Mouse (Mus musculus) ES-Bruce4 (cell line): ENCODE data around the gene Taf15. TPM values are rescaled to one million over a fixed set of nuclear protein-coding genes. Genes with fewer than 3 reads are reported as not detected.

Experiments used
- H3K27ac ChIP-seq: 2 replicates; pipeline ENCODE4 v1.5.1; 2012; ENCODE audit warnings: low read length, inconsistent platforms; ENCODE audit not compliant: insufficient read depth
- H3K27me3 ChIP-seq: 2 replicates; pipeline ENCODE4 v1.6.1; 2012; ENCODE audit warnings: mild to moderate bottlenecking, low read length, inconsistent platforms; ENCODE audit not compliant: control insufficient read depth, poor library complexity, insufficient read depth, severe bottlenecking
- H3K36me3 ChIP-seq: 2 replicates; pipeline ENCODE4 v1.6.1; 2012; ENCODE audit warnings: inconsistent platforms, mild to moderate bottlenecking, low read length, moderate library complexity; ENCODE audit not compliant: control insufficient read depth, poor library complexity, insufficient read depth, severe bottlenecking
- H3K4me1 ChIP-seq: one replicate; pipeline ENCODE4 v1.8.1; 2011; ENCODE audit warnings: low read length; ENCODE audit not compliant: control insufficient read depth, insufficient read depth
- H3K4me3 ChIP-seq: 2 replicates; pipeline ENCODE4 v1.5.1; 2011; ENCODE audit warnings: low read depth, mild to moderate bottlenecking, low read length
- H3K9ac ChIP-seq: 2 replicates; pipeline ENCODE4 v1.6.1; 2012; ENCODE audit warnings: low read depth, mild to moderate bottlenecking, inconsistent platforms; ENCODE audit not compliant: poor library complexity, severe bottlenecking
- H3K9me3 ChIP-seq: replicated peaks from 2 replicates; pipeline ENCODE4 v1.6.1; 2012; ENCODE audit warnings: mild to moderate bottlenecking, low read length, inconsistent platforms; ENCODE audit not compliant: control insufficient read depth, poor library complexity, insufficient read depth, severe bottlenecking
- CTCF ChIP-seq: IDR thresholded peaks from one replicate; pipeline ENCODE4 v1.8.1; 2011; ENCODE audit warnings: low read depth, low read length
- EP300 ChIP-seq: IDR thresholded peaks from 2 replicates; pipeline ENCODE4 v1.6.1; 2011; ENCODE audit warnings: low read depth, low read length; ENCODE audit not compliant: insufficient read depth
- POLR2A ChIP-seq: IDR thresholded peaks from one replicate; pipeline ENCODE4 v1.8.1; 2011; ENCODE audit warnings: low read length; ENCODE audit not compliant: insufficient read depth
- polyA plus RNA-seq: library from polyadenylated mRNA; stranded (reverse); fragments of >200 nt; gene quantifications from 2 replicates; pipeline ENCODE4 v1.2.4, GENCODE M21; 2011; ENCODE audit warnings: low read depth; ENCODE audit not compliant: missing spikeins, insufficient read depth, insufficient read length

Taf15 gene
- polyA plus RNA-seq, 1 experiment: 326 TPM

DNA sequence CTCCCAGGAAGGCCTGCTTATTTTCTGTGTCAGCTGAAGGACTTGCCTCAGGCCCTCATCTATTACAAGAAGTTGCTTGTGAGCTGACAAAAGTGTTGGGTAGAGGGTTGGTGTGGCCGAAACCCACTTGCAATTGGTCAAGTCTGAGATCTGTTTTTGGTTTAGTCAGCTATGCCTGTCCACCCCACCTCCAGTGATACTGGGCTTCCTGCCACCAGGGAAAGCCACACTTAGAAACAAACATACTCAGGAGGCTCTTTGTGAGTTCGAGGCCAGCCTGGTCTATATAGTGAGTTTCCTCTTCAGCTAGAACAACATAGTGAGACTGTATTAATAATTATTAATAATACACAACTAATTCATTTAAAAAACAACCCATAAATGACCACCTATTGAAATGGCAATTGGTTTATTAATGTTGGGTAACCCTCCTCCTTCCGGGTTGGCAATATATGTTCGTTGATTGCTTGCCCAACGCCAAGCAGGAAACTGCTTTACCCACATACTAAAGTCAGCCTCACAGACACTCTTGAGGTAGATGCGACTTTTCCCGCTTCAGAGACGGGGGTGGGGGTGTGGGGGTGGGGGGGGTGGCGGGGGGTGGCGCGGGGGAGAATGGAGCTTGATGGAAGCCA is 33.3 kb upstream of the Taf15 start:
- Histone ChIP-seq H3K4me3 (no peak overlapping the region), H3K9me3 (no peaks in the 10 kb centered on the region), H3K4me1 (peaks cover 2% of the 10 kb centered on the region), H3K27me3 (no peaks in the 10 kb centered on the region), H3K27ac (no peak overlapping the region), H3K36me3 (no peaks in the 10 kb centered on the region), H3K9ac (peak overlapping the region; percentile 65)
- TF ChIP-seq POLR2A: no peak
- no peak for TF ChIP-seq EP300
- no peak for TF ChIP-seq CTCF

DNA sequence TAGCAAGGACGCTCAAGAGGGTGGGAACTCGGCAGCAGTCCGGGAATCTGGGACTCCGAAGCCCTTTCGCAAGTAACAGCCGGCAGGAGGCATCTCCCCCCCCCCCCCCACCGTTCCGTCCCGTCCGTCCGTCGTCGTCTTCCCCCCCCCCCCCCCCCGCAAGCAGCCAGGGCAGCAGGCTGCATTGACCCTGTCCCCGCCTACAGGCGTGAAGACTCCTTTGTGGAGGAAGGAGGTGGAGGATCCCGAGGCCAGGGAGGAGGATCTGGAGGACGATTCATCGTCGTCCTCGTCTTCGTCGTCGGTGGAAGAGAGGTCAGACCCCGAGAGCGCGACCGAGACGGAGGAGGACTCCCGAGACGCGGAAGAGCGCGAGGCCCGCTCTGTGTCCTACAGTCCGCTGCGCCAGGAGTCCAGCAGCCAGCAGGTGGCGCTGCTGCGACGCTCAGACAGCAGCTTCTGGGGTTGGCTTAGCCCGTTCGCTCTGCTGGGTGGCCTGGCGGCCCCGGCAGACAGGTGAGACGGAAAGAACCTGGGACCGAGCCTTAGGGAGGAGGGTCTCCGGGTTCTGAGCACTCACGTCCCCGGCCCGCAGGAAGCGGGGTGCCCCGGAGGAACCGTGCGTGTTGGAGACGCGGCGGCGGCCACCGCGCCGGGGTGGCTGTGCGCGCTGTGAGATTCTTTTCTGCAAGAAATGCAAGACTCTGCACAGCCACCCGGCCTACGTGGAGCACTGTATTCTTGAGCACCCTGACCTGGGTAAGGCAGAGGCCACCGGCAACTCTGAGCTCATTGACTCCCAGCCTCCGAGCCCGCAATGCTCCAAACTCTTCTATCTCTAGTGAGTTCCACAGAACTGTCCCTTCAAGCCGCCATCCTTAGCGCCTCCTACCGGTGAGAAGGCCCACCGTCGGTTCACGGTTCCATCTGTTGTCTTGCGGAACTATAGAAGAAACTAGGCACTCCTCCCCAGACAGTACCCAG is 32.5 kb upstream of the Taf15 start:
- peak; percentile 93 for TF ChIP-seq CTCF
- no peak for TF ChIP-seq POLR2A
- TF ChIP-seq EP300: 0 out of 2 replicates have a peak, but pooled peaks have one; percentile 20
- Histone ChIP-seq H3K4me3 (peak overlapping the region; percentile 64), H3K4me1 (peaks cover 2% of the 10 kb centered on the region), H3K9me3 (no peaks in the 10 kb centered on the region), H3K9ac (peak overlapping the region; percentile 65), H3K27ac (no peak overlapping the region), H3K27me3 (no peaks in the 10 kb centered on the region), H3K36me3 (no peaks in the 10 kb centered on the region)

DNA sequence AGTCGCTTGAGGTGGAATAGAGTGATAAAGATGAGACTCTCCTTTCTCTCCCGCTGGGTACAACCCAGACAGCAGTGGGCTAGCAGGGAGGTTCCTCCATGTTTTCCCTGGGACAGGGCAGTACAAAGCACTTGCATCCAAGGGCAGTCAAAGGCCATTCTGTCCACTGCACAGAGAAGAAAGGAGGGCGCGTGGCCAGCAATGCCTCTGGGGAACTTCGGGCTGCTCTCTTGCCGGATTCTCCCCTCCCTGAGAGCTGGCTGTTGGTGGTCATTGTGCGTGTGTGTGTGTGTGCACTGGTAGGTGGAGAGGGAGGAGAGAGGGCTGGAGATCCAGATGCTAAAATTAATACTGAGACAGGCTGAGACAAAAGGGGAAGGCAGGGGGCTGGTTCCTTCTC is 31.7 kb upstream of the Taf15 start:
- H3K4me3 ChIP-seq: no peak overlapping the region
- H3K27me3 ChIP-seq: no peaks in the 10 kb centered on the region
- H3K27ac ChIP-seq: no peak overlapping the region
- no peaks in the 10 kb centered on the region for H3K36me3 ChIP-seq
- no peaks in the 10 kb centered on the region for H3K9me3 ChIP-seq
- H3K9ac ChIP-seq: no peak overlapping the region
- peaks cover 2% of the 10 kb centered on the region for H3K4me1 ChIP-seq
- TF ChIP-seq CTCF: no peak
- no peak for TF ChIP-seq POLR2A
- no peak for TF ChIP-seq EP300

DNA sequence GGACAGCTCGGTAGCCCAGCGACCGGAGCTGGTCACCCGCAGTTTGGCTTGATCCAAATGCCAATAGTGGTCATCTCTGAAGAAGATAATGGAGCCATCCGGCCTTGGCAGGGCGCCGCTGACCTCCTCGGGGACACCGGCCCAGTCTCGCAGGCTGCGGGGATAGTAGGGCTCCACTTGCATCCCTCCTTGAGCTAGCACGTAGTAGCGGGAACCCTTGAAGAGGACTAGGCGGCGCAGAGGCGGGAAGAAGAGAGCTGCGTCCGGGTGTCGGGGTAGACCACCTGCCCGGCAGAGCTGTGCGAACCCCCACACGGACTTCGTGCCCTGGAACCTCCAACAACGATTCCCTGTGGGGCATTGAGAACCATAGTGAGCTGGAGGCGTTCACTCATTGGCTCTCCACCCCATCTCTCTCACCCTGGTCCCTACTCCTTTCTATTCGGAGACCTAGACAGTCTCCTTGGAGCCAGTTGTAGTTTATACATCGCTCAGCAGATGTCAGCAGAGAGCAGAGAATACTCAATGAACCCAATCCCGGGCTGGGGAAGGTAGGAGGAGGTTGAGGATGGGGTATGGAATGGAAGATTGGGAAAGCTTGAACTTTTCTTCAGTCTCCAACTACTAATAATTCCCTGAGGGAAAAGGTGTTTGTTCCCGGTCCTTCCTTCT is 30.2 kb upstream of the Taf15 start:
- Histone ChIP-seq H3K36me3 (no peaks in the 10 kb centered on the region), H3K27me3 (no peaks in the 10 kb centered on the region), H3K9me3 (no peaks in the 10 kb centered on the region), H3K4me3 (peak overlapping the region; percentile 37), H3K9ac (peak overlapping the region; percentile 6; the same call in 1 of the 2 replicates), H3K4me1 (peaks cover 4% of the 10 kb centered on the region), H3K27ac (no peak overlapping the region)
- TF ChIP-seq EP300 (no peak), CTCF (peak; percentile 40), POLR2A (no peak)

DNA sequence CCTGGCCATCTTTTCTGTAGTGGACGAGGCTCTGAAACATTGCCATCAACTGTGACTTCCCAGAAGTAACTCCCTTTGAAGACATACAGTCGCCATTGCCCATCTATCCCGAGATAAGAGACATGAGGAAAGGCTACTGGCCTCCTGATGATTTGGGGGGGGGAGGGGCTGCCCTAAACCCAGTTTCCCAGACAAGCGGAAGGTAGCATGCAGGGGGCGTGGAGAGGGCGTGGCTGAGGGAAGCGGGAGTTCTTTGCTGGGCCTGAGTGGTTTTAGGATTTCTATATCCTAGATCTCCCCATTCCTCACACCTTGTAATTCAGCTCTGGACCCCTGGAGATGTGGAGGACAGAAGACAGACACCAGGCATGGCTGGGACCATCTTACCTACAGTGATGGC is 29.1 kb upstream of the Taf15 start:
- H3K36me3 ChIP-seq: no peaks in the 10 kb centered on the region
- peak overlapping the region; percentile 15; the same call in 1 of the 2 replicates for H3K4me3 ChIP-seq
- peaks cover 11% of the 10 kb centered on the region for H3K4me1 ChIP-seq
- no peak overlapping the region for H3K27ac ChIP-seq
- no peaks in the 10 kb centered on the region for H3K27me3 ChIP-seq
- 0 out of 2 replicates have a peak overlapping the region, but pooled peaks have one; percentile 48 for H3K9ac ChIP-seq
- H3K9me3 ChIP-seq: no peaks in the 10 kb centered on the region
- TF ChIP-seq POLR2A (no peak), EP300 (no peak), CTCF (no peak)
